Mouse (Mus musculus) stomach, postnatal 0 days (tissue): ENCODE measurements around the gene Trpm5. TPM values are rescaled to one million over a fixed set of nuclear protein-coding genes. Genes with fewer than 3 reads are reported as not detected.

Experiments
- ATAC-seq: fragments of 200-750 bp; cut with Nextera tagmentation; 2 replicates; pipeline ENCODE4 v1.8.0; 2017; ENCODE audit not compliant: low FRiP score, low TSS enrichment
- DNase-seq: peaks from one replicate; pipeline ENCODE4 v3.0.0-alpha.2; 2016; ENCODE audit warnings: low spot score
- H3K27ac ChIP-seq: fragments of 300-500 bp; sonication (generic); replicated peaks from 2 replicates; pipeline ENCODE4 v1.5.1; 2014; ENCODE audit warnings: mild to moderate bottlenecking, control low read depth
- H3K27me3 ChIP-seq: fragments of 300-500 bp; sonication (generic); 2 replicates; pipeline ENCODE4 v1.6.1; 2014; ENCODE audit warnings: low read length; ENCODE audit not compliant: control insufficient read depth, insufficient read depth
- H3K36me3 ChIP-seq: fragments of 300-500 bp; sonication (generic); 2 replicates; pipeline ENCODE4 v1.6.1; 2014; ENCODE audit warnings: low read length, mixed read lengths; ENCODE audit not compliant: control insufficient read depth, insufficient read depth
- H3K4me1 ChIP-seq: fragments of 300-500 bp; sonication (generic); replicated peaks from 2 replicates; pipeline ENCODE4 v1.6.1; 2014; ENCODE audit warnings: antibody characterized with exemption; ENCODE audit not compliant: control insufficient read depth, insufficient read depth
- H3K4me2 ChIP-seq: fragments of 300-500 bp; sonication (generic); replicated peaks from 2 replicates; pipeline ENCODE4 v1.6.1; 2014; ENCODE audit warnings: low read depth, mild to moderate bottlenecking, control low read depth, moderate library complexity
- H3K4me3 ChIP-seq: fragments of 300-500 bp; sonication (generic); 2 replicates; pipeline ENCODE4 v1.5.1; 2014; ENCODE audit warnings: low read depth, low read length, control low read depth
- H3K9ac ChIP-seq: fragments of 300-500 bp; sonication (generic); 2 replicates; pipeline ENCODE4 v1.6.1; 2014; ENCODE audit warnings: mild to moderate bottlenecking, low read length, control low read depth, mixed read lengths
- H3K9me3 ChIP-seq: fragments of 300-500 bp; sonication (generic); 2 replicates; pipeline ENCODE4 v1.6.1; 2016; ENCODE audit warnings: low read length; ENCODE audit not compliant: control insufficient read depth
- CTCF ChIP-seq: IDR thresholded peaks from 2 replicates; pipeline ENCODE4 v1.5.1; 2016; ENCODE audit warnings: antibody characterized with exemption, low read depth, mild to moderate bottlenecking, moderate library complexity
- EP300 ChIP-seq: optimal IDR thresholded peaks from 2 replicates; pipeline ENCODE3; 2016; ENCODE audit warnings: antibody characterized with exemption
- WGBS: fragments of 180-500 bp; shearing (Covaris S2); extraction: QIAGEN DNeasy Blood & Tissue Kit; methylation state at CpG from one replicate; pipeline ENCODE4 v1.1.7; 2014; 5-methylcytosine and 5-hydroxymethylcytosine counted together
- polyA plus RNA-seq: library from polyadenylated mRNA; unstranded; fragments of >200 nt; fragmentation: Nextera tagmentation; extraction: Ambion mirVana; gene quantifications from 2 replicates; pipeline ENCODE4 v1.2.1, GENCODE M21; 2015

The Trpm5 gene
- polyA plus RNA-seq, 1 experiment from 2014 or later: 2.0 TPM

DNA sequence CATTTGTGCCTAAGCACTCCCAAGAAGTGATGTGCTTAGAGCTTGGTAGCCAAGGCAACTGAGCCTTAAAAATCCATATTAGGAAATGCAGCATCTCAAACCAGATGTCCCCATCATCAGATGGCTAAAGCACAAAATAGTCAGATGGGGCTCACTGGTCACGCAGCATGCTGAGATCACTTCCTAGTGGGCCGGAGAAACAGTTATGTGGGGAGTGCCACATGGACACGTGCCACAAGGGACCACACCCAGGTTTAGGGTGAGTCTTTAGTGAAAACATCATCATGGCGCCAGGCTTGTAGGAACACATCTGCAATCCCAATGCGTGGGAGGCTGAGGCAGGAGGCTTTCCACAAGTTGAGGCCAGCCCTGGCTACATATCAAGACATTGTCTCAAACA is 22.1 kb upstream of the Trpm5 start:
- H3K4me2 ChIP-seq: no peak overlapping the region
- H3K4me1 ChIP-seq: peaks cover 4% of the 10 kb centered on the region
- ATAC-seq: no peak
- no peaks in the 10 kb centered on the region for H3K9me3 ChIP-seq
- no peak for DNase-seq
- H3K9ac ChIP-seq: no peak overlapping the region
- H3K36me3 ChIP-seq: no peaks in the 10 kb centered on the region
- H3K4me3 ChIP-seq: no peak overlapping the region
- H3K27me3 ChIP-seq: no peaks in the 10 kb centered on the region
- no peak overlapping the region for H3K27ac ChIP-seq
- TF ChIP-seq EP300 (no peak), CTCF (no peak)
- 77% methylated on average over 5 of the region's 5 CpGs for WGBS

DNA sequence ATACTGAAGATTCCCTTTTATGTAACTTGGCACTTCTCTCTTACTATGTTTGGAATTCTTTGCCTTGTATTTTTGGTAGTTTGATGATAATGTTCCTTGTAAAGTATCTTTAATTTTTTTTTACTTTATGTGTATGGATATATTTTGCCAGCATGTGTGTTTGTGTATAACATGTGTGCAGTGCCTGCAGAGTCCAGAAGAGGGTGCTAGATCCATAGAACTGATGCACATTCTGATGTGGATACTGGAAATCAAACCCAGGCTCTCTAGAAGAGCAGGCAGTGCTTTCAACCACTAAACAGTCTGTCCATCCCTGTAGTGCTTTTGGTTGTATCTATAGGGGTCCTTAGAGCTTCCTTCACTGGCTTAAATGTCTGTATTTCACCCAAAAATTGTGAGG is 20.3 kb upstream of the Trpm5 start:
- Histone ChIP-seq H3K4me1 (peaks cover 2% of the 10 kb centered on the region), H3K4me2 (no peak overlapping the region), H3K36me3 (no peaks in the 10 kb centered on the region), H3K9me3 (no peaks in the 10 kb centered on the region), H3K4me3 (no peak overlapping the region), H3K27me3 (no peaks in the 10 kb centered on the region), H3K9ac (no peak overlapping the region), H3K27ac (no peak overlapping the region)
- ATAC-seq: no peak
- TF ChIP-seq EP300 (no peak), CTCF (peak; percentile 34; the same call in 1 of the 2 replicates)
- DNase-seq: no peak

DNA sequence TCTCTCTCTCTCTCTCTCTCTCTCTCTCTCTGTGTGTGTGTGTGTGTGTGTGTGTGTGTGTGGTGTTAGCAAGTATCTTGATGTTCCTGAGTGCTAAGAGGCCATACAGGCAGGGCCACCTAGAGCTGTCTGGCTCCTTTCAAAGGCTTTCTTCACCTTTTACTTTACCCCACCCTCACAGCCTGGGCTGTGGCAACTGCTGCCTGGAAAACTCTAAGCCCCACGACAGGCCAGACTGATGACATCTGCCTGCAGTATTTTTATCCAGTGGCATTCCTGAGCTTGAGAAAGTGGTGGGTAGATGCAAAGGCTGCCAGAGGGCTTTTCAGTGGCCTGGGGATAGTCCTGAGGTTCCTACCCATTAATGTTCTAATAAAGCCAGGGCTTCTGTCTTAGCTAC is 18.0 kb upstream of the Trpm5 start:
- no peak overlapping the region for H3K4me3 ChIP-seq
- no peaks in the 10 kb centered on the region for H3K4me1 ChIP-seq
- no peak overlapping the region for H3K27ac ChIP-seq
- no peaks in the 10 kb centered on the region for H3K9me3 ChIP-seq
- H3K36me3 ChIP-seq: no peaks in the 10 kb centered on the region
- no peak for ATAC-seq
- H3K27me3 ChIP-seq: 0 out of 2 replicates have a peak, but pooled peaks cover 2% of the 10 kb centered on the region
- no peak for TF ChIP-seq CTCF
- no peak for TF ChIP-seq EP300
- 20% methylated on average over 1 of the region's 1 CpGs for WGBS
- H3K9ac ChIP-seq: no peak overlapping the region
- no peak overlapping the region for H3K4me2 ChIP-seq
- no peak for DNase-seq

DNA sequence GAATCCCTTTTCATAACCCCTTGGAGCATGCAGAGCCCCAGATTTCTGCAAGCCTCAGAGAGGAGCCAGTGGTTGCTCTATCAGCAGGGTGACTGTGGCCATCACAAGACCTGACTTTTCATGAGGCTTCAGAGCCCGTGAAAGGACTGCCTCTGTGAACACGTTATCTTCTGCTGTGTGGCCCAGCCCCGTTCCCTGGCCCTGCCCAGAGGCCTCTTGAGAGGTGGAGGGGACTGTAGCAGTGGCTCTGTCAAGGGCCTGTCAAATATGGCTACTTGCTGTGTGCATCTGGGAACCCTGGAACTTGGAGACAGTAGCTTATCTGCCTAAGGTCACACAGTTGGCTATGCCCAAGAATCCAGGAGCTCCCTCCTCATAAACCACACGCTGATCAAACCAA is 17.3 kb upstream of the Trpm5 start:
- Histone ChIP-seq H3K36me3 (no peaks in the 10 kb centered on the region), H3K4me3 (no peak overlapping the region), H3K27ac (no peak overlapping the region), H3K9me3 (no peaks in the 10 kb centered on the region), H3K27me3 (0 out of 2 replicates have a peak, but pooled peaks cover 2% of the 10 kb centered on the region), H3K4me1 (0 out of 2 replicates have a peak, but pooled peaks cover 2% of the 10 kb centered on the region), H3K4me2 (no peak overlapping the region), H3K9ac (no peak overlapping the region)
- 46% methylated on average over 4 of the region's 4 CpGs for WGBS
- TF ChIP-seq EP300 (no peak), CTCF (no peak)
- ATAC-seq: no peak; the same call in 1 of the 2 replicates
- peak; percentile 39 for DNase-seq

DNA sequence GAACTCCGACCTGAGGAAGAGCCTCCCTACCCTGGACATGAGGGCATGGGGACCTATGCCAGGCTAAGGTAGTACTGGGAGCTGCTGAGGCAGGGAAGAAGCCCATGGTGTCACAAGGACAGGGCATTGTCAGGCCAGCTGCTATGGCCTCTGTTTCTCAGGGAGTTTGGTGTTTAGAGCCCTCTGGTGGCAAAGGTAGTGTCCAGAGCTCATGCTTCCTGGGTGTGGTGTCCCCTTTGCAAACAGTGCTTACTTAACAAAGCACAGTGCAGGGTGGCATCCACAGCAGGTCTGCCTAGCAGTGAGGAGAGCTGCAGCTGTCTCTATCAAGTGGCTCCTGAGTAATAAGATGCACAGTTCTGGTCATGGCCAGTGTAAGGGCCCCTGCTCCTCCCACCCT is 16.4 kb upstream of the Trpm5 start:
- H3K4me2 ChIP-seq: no peak overlapping the region
- DNase-seq (peak; percentile 56), ATAC-seq (peak; percentile 49; the same call in 1 of the 2 replicates)
- H3K36me3 ChIP-seq: no peaks in the 10 kb centered on the region
- H3K4me1 ChIP-seq: 0 out of 2 replicates have a peak, but pooled peaks cover 2% of the 10 kb centered on the region
- no peak overlapping the region for H3K9ac ChIP-seq
- H3K27ac ChIP-seq: no peak overlapping the region
- TF ChIP-seq EP300 (no peak), CTCF (peak; percentile 65)
- H3K4me3 ChIP-seq: no peak overlapping the region
- H3K27me3 ChIP-seq: peaks cover 6% of the 10 kb centered on the region; the same call in 1 of the 2 replicates
- 63% methylated on average over 1 of the region's 1 CpGs for WGBS
- H3K9me3 ChIP-seq: no peaks in the 10 kb centered on the region

DNA sequence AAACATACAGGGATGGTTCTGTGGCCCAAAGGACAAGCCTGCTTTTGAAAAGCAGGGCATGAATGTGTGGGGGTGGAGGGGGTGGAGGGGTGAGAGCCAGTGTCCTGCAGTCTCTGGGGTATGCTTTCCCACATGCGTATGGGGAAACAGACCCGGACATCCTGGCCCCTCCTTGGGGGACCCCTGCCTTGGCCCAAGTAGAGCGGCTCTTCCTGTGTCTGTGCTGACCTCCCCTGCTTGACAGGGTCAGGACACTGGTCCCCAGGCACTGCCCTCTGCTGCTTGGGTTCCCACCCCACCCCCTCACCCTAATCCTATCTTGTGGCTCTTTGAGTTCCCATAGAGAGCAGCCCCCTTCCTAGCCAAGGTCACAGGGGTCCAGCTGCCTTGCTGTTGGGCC is 15.3 kb upstream of the Trpm5 start:
- Histone ChIP-seq H3K4me2 (no peak overlapping the region), H3K36me3 (no peaks in the 10 kb centered on the region), H3K27ac (no peak overlapping the region), H3K4me1 (0 out of 2 replicates have a peak, but pooled peaks cover 2% of the 10 kb centered on the region), H3K27me3 (peaks cover 6% of the 10 kb centered on the region; the same call in 1 of the 2 replicates), H3K9ac (no peak overlapping the region), H3K4me3 (no peak overlapping the region), H3K9me3 (no peaks in the 10 kb centered on the region)
- ATAC-seq (no peak), DNase-seq (no peak)
- 90% methylated on average over 3 of the region's 3 CpGs for WGBS
- TF ChIP-seq EP300: no peak
- no peak for TF ChIP-seq CTCF
